Mouse (Mus musculus) liver, embryonic 12.5 days (tissue): ENCODE measurements at regions not wholly inside any gene's neighbourhood (a gene's known extent, or its start where the extent isn't known, plus 50 kb on each side); places are given as distances from the start of the nearest gene placed in this dataset.

Experiments used
- ATAC-seq: fragments of 200-750 bp; cut with Nextera tagmentation; 2 replicates; pipeline ENCODE4 v1.8.0; 2017; ENCODE audit warnings: moderate number of reproducible peaks, mild to moderate bottlenecking, moderate library complexity
- H3K27ac ChIP-seq: fragments of 300-500 bp; sonication (generic); 2 replicates; pipeline ENCODE4 v1.5.1; 2016; ENCODE audit warnings: mild to moderate bottlenecking
- H3K27me3 ChIP-seq: fragments of 300-500 bp; sonication (generic); replicated peaks from 2 replicates; pipeline ENCODE4 v1.6.1; 2016; ENCODE audit warnings: mild to moderate bottlenecking, moderate library complexity
- H3K36me3 ChIP-seq: fragments of 300-500 bp; sonication (generic); 2 replicates; pipeline ENCODE4 v1.6.1; 2016; ENCODE audit warnings: mild to moderate bottlenecking, moderate library complexity
- H3K4me1 ChIP-seq: fragments of 300-500 bp; sonication (generic); 2 replicates; pipeline ENCODE4 v1.6.1; 2016
- H3K4me2 ChIP-seq: fragments of 300-500 bp; sonication (generic); 2 replicates; pipeline ENCODE4 v1.6.1; 2016; ENCODE audit warnings: mild to moderate bottlenecking, moderate library complexity
- H3K4me3 ChIP-seq: fragments of 300-500 bp; sonication (generic); 2 replicates; pipeline ENCODE4 v1.5.1; 2016; ENCODE audit warnings: mild to moderate bottlenecking, moderate library complexity
- H3K9ac ChIP-seq: fragments of 300-500 bp; sonication (generic); 2 replicates; pipeline ENCODE4 v1.6.1; 2016; ENCODE audit warnings: mild to moderate bottlenecking, moderate library complexity
- H3K9me3 ChIP-seq: fragments of 300-500 bp; sonication (generic); replicated peaks from 2 replicates; pipeline ENCODE4 v1.6.1; 2016; ENCODE audit warnings: mild to moderate bottlenecking, moderate library complexity
- WGBS: fragments of 180-500 bp; shearing (Covaris S2); methylation state at CpG from one replicate; pipeline ENCODE4 v1.1.7; 2016; ENCODE audit not compliant: insufficient replicate concordance; 5-methylcytosine and 5-hydroxymethylcytosine counted together

GRCm38 (mm10) chr1:168584137-168584536, 152.1 kb upstream of the Pbx1 start:
- 59% methylated on average over 3 of the region's 3 CpGs for WGBS
- Histone ChIP-seq H3K4me1 (no peaks in the 10 kb centered on the region), H3K9ac (no peak overlapping the region), H3K27ac (no peak overlapping the region), H3K9me3 (no peaks in the 10 kb centered on the region), H3K27me3 (no peaks in the 10 kb centered on the region), H3K36me3 (no peaks in the 10 kb centered on the region), H3K4me2 (no peak overlapping the region), H3K4me3 (no peak overlapping the region)
- no peak for ATAC-seq

GRCm38 (mm10) chr1:168582434-168582833, 150.4 kb upstream of the Pbx1 start:
- WGBS, result 46% methylated on average over 5 of the region's 5 CpGs
- Histone ChIP-seq H3K9ac (no peak overlapping the region), H3K36me3 (no peaks in the 10 kb centered on the region), H3K4me1 (no peaks in the 10 kb centered on the region), H3K27ac (no peak overlapping the region), H3K4me2 (no peak overlapping the region), H3K27me3 (no peaks in the 10 kb centered on the region), H3K9me3 (no peaks in the 10 kb centered on the region), H3K4me3 (no peak overlapping the region)
- ATAC-seq, result no peak

- Histone ChIP-seq H3K27me3 (no peaks in the 10 kb centered on the region), H3K4me1 (no peaks in the 10 kb centered on the region), H3K36me3 (no peaks in the 10 kb centered on the region), H3K9ac (no peak overlapping the region), H3K4me2 (no peak overlapping the region), H3K9me3 (no peaks in the 10 kb centered on the region), H3K4me3 (no peak overlapping the region), H3K27ac (no peak overlapping the region)
- ATAC-seq, result no peak
- 66% methylated on average over 5 of the region's 5 CpGs for WGBS
Measured at GRCm38 (mm10) chr1:168569930-168570515, 138.0 kb upstream of the Pbx1 start.

GRCm38 (mm10) chr1:168552394-168552793, 120.3 kb upstream of the Pbx1 start:
- H3K9me3 ChIP-seq, result no peaks in the 10 kb centered on the region
- ATAC-seq, result no peak
- no peaks in the 10 kb centered on the region for H3K27me3 ChIP-seq
- no peak overlapping the region for H3K4me2 ChIP-seq
- no peak overlapping the region for H3K9ac ChIP-seq
- WGBS, result 59% methylated on average over 3 of the region's 3 CpGs
- H3K4me3 ChIP-seq, result no peak overlapping the region
- no peaks in the 10 kb centered on the region for H3K36me3 ChIP-seq
- H3K27ac ChIP-seq, result no peak overlapping the region
- no peaks in the 10 kb centered on the region for H3K4me1 ChIP-seq

GRCm38 (mm10) chr1:168549807-168550435, 117.9 kb upstream of the Pbx1 start:
- WGBS, result 48% methylated on average over 7 of the region's 7 CpGs
- no peaks in the 10 kb centered on the region for H3K36me3 ChIP-seq
- no peaks in the 10 kb centered on the region for H3K9me3 ChIP-seq
- no peak overlapping the region for H3K4me2 ChIP-seq
- H3K27me3 ChIP-seq, result no peaks in the 10 kb centered on the region
- no peak overlapping the region for H3K27ac ChIP-seq
- ATAC-seq, result no peak
- H3K4me3 ChIP-seq, result no peak overlapping the region
- no peaks in the 10 kb centered on the region for H3K4me1 ChIP-seq
- no peak overlapping the region for H3K9ac ChIP-seq

- Histone ChIP-seq H3K27me3 (no peaks in the 10 kb centered on the region), H3K9me3 (no peaks in the 10 kb centered on the region), H3K4me3 (no peak overlapping the region), H3K4me1 (no peaks in the 10 kb centered on the region), H3K27ac (no peak overlapping the region), H3K4me2 (no peak overlapping the region), H3K36me3 (no peaks in the 10 kb centered on the region), H3K9ac (no peak overlapping the region)
- 70% methylated on average over 3 of the region's 3 CpGs for WGBS
- ATAC-seq, result no peak
Measured at GRCm38 (mm10) chr1:168546156-168546555, 114.1 kb upstream of the Pbx1 start.

- no peaks in the 10 kb centered on the region for H3K4me1 ChIP-seq
- no peak overlapping the region for H3K4me2 ChIP-seq
- WGBS, result 56% methylated on average over 7 of the region's 7 CpGs
- H3K9ac ChIP-seq, result no peak overlapping the region
- no peak for ATAC-seq
- no peaks in the 10 kb centered on the region for H3K9me3 ChIP-seq
- H3K27ac ChIP-seq, result no peak overlapping the region
- no peaks in the 10 kb centered on the region for H3K36me3 ChIP-seq
- H3K27me3 ChIP-seq, result no peaks in the 10 kb centered on the region
- no peak overlapping the region for H3K4me3 ChIP-seq
Measured at GRCm38 (mm10) chr1:168545072-168545780, 113.2 kb upstream of the Pbx1 start.

- H3K4me1 ChIP-seq, result no peaks in the 10 kb centered on the region
- no peak overlapping the region for H3K27ac ChIP-seq
- no peak overlapping the region for H3K4me3 ChIP-seq
- H3K9me3 ChIP-seq, result no peaks in the 10 kb centered on the region
- no peaks in the 10 kb centered on the region for H3K27me3 ChIP-seq
- H3K9ac ChIP-seq, result no peak overlapping the region
- no peaks in the 10 kb centered on the region for H3K36me3 ChIP-seq
- no peak overlapping the region for H3K4me2 ChIP-seq
- no peak for ATAC-seq
- WGBS, result 55% methylated on average over 2 of the region's 2 CpGs
Measured at GRCm38 (mm10) chr1:168541231-168541630, 109.2 kb upstream of the Pbx1 start.

- Histone ChIP-seq H3K4me1 (no peaks in the 10 kb centered on the region), H3K9me3 (no peaks in the 10 kb centered on the region), H3K27ac (no peak overlapping the region), H3K4me3 (no peak overlapping the region), H3K4me2 (no peak overlapping the region), H3K9ac (no peak overlapping the region), H3K36me3 (no peaks in the 10 kb centered on the region), H3K27me3 (no peaks in the 10 kb centered on the region)
- no peak for ATAC-seq
- WGBS, result 75% methylated on average over 6 of the region's 6 CpGs
Measured at GRCm38 (mm10) chr1:168518087-168518486, 86.0 kb upstream of the Pbx1 start.

GRCm38 (mm10) chr1:168506326-168506725, 74.3 kb upstream of the Pbx1 start:
- ATAC-seq, result no peak
- no peaks in the 10 kb centered on the region for H3K9me3 ChIP-seq
- H3K27me3 ChIP-seq, result no peaks in the 10 kb centered on the region
- no peak overlapping the region for H3K27ac ChIP-seq
- no peaks in the 10 kb centered on the region for H3K4me1 ChIP-seq
- H3K4me2 ChIP-seq, result no peak overlapping the region
- no peak overlapping the region for H3K4me3 ChIP-seq
- no peaks in the 10 kb centered on the region for H3K36me3 ChIP-seq
- 58% methylated on average over 1 of the region's 1 CpGs for WGBS
- no peak overlapping the region for H3K9ac ChIP-seq

GRCm38 (mm10) chr1:168504773-168505172, 72.7 kb upstream of the Pbx1 start:
- no peaks in the 10 kb centered on the region for H3K4me1 ChIP-seq
- 68% methylated on average over 9 of the region's 9 CpGs for WGBS
- H3K27me3 ChIP-seq, result no peaks in the 10 kb centered on the region
- no peak for ATAC-seq
- H3K4me3 ChIP-seq, result no peak overlapping the region
- H3K9ac ChIP-seq, result no peak overlapping the region
- no peak overlapping the region for H3K4me2 ChIP-seq
- no peaks in the 10 kb centered on the region for H3K36me3 ChIP-seq
- no peak overlapping the region for H3K27ac ChIP-seq
- no peaks in the 10 kb centered on the region for H3K9me3 ChIP-seq

GRCm38 (mm10) chr1:168502266-168502665, 70.2 kb upstream of the Pbx1 start:
- H3K27me3 ChIP-seq, result no peaks in the 10 kb centered on the region
- 69% methylated on average over 7 of the region's 7 CpGs for WGBS
- no peak overlapping the region for H3K4me3 ChIP-seq
- H3K4me1 ChIP-seq, result no peaks in the 10 kb centered on the region
- H3K9me3 ChIP-seq, result no peaks in the 10 kb centered on the region
- H3K36me3 ChIP-seq, result no peaks in the 10 kb centered on the region
- H3K4me2 ChIP-seq, result no peak overlapping the region
- ATAC-seq, result 0 out of 2 replicates have a peak, but pooled peaks have one; percentile 21
- H3K9ac ChIP-seq, result no peak overlapping the region
- H3K27ac ChIP-seq, result no peak overlapping the region
